Mouse (Mus musculus) retina, embryonic 14.5 days (tissue): ENCODE measurements around the gene Ghrl.

ENCODE experiments used
- DNase-seq: peaks from one replicate; pipeline ENCODE4 v3.0.0-alpha.2; 2015; ENCODE audit warnings: low spot score

Ghrl gene

GRCm38 (mm10) chr6:113668287-113669154 is 51.2 kb downstream of the Ghrl start:
- DNase-seq, result peak; percentile 34

GRCm38 (mm10) chr6:113667611-113668122 is 52.0 kb downstream of the Ghrl start:
- DNase-seq, result no peak
